Mouse (Mus musculus) kidney, embryonic 16.5 days (tissue): Measurements from ENCODE around the gene C1ra. TPM values are rescaled to one million over a fixed set of nuclear protein-coding genes. Genes with fewer than 3 reads are reported as not detected.
"Not testable (repeated sequence)": the region's sequence is repeated elsewhere in the genome, so short reads cannot be mapped to it uniquely, and the experiment has no call there.

Experiments
- ATAC-seq: fragments of 200-750 bp; cut with Nextera tagmentation; 2 replicates; pipeline ENCODE4 v1.8.0; 2017; ENCODE audit warnings: moderate TSS enrichment; ENCODE audit not compliant: low FRiP score, low TSS enrichment
- H3K27ac ChIP-seq: fragments of 300-500 bp; sonication (generic); 2 replicates; pipeline ENCODE4 v1.5.1; 2014; ENCODE audit warnings: low read length
- H3K27me3 ChIP-seq: fragments of 300-500 bp; sonication (generic); 2 replicates; pipeline ENCODE4 v1.6.1; 2014; ENCODE audit warnings: low read length, control low read depth, mixed read lengths; ENCODE audit not compliant: insufficient read depth
- H3K36me3 ChIP-seq: fragments of 300-500 bp; sonication (generic); 2 replicates; pipeline ENCODE4 v1.6.1; 2014; ENCODE audit warnings: low read length, control low read depth, mixed read lengths; ENCODE audit not compliant: insufficient read depth
- H3K4me1 ChIP-seq: fragments of 300-500 bp; sonication (generic); 2 replicates; pipeline ENCODE4 v1.6.1; 2014; ENCODE audit warnings: low read length, control low read depth, mixed read lengths; ENCODE audit not compliant: insufficient read depth
- H3K4me2 ChIP-seq: fragments of 300-500 bp; sonication (generic); replicated peaks from 2 replicates; pipeline ENCODE4 v1.6.1; 2014; ENCODE audit warnings: low read depth, low read length
- H3K4me3 ChIP-seq: fragments of 300-500 bp; sonication (generic); 2 replicates; pipeline ENCODE4 v1.5.1; 2014; ENCODE audit warnings: mild to moderate bottlenecking, low read length
- H3K9ac ChIP-seq: fragments of 300-500 bp; sonication (generic); replicated peaks from 2 replicates; pipeline ENCODE4 v1.6.1; 2014; ENCODE audit warnings: low read length
- H3K9me3 ChIP-seq: fragments of 300-500 bp; sonication (generic); 2 replicates; pipeline ENCODE4 v1.6.1; 2016; ENCODE audit warnings: low read length, control low read depth
- WGBS: fragments of 180-500 bp; shearing (Covaris S2); extraction: QIAGEN DNeasy Blood & Tissue Kit; methylation state at CpG from one replicate; pipeline ENCODE4 v1.1.7; 2014; 5-methylcytosine and 5-hydroxymethylcytosine counted together
- polyA plus RNA-seq: library from polyadenylated mRNA; unstranded; fragments of >200 nt; fragmentation: Nextera tagmentation; extraction: Ambion mirVana; gene quantifications from 2 replicates; pipeline ENCODE4 v1.2.1, GENCODE M21; 2015

C1ra gene
- polyA plus RNA-seq, 1 experiment from 2014 or later, result 13.9 TPM

DNA sequence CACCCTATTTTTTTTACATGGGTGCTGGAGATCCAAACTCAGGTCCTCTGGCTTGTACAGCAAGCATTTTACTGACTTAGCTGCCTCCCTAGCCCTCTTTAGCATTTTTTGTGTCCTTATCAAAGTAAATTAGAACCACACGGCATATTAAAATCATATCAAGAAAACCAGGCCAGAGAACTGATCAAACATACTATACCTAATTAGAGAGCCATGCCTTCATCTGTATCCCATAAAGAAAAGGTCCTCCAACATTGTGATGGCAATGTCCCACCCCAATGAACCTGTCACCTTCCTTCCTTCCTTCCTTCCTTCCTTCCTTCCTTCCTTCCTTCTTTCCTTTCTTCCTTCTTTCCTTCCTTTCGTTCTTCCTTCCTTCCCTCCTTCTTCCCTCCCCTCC, 43.8 kb downstream of the C1ra start:
- not testable (repeated sequence) for H3K36me3 ChIP-seq
- 89% methylated on average over 2 of the region's 2 CpGs for WGBS

DNA sequence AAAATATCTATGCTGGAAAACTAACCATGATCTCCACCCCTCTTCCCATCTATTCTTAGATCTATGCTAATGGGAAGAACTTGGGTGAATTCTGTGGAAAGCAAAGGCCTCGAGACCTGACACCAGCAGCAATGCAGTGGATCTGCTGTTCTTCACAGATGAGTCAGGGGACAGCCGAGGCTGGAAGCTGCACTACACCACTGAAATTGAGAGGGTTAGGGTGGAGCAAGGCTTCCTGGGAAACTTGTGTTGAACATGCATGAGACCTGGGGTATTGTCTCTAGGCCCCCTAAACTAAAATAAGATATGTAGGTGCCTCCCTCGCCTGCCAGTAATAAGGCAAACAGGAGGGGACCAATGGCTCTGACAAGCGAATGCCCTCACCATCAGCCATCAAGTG, 49.0 kb downstream of the C1ra start:
- whole genome bisulfite sequencing, result 89% methylated on average over 4 of the region's 4 CpGs
- not testable (repeated sequence) for H3K36me3 ChIP-seq, H3K27me3 ChIP-seq

More for the DNA sequence above, 43.8 kb downstream of the C1ra start:
- not testable (repeated sequence) for H3K9ac ChIP-seq, H3K27ac ChIP-seq, H3K9me3 ChIP-seq, H3K4me3 ChIP-seq, H3K4me2 ChIP-seq, ATAC-seq, H3K4me1 ChIP-seq, H3K27me3 ChIP-seq

DNA sequence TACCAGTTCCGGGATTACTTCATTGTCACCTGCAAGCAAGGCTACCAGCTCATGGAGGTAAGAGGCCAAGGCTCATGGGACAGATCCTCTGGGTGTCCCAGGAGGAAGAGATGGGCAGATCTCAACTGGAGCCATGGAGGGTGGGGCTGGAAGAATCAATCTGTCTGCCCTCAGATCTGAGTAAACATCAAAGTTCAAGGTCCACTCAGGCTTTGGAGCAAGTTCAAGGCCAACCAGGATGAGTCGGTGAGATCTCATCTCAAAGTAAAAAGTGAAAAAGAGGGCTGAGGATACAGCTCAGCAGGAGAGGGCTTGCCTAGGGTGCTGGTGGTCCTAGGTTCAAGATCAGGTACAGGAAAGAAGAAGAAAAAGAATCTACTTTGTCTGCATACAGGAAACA, 49.4 kb downstream of the C1ra start:
- not testable (repeated sequence) for H3K27me3 ChIP-seq, H3K36me3 ChIP-seq, H3K4me3 ChIP-seq, H3K9ac ChIP-seq, H3K9me3 ChIP-seq, H3K4me2 ChIP-seq, ATAC-seq, H3K27ac ChIP-seq, H3K4me1 ChIP-seq
- 86% methylated on average over 2 of the region's 2 CpGs for WGBS

More for the DNA sequence above, 49.0 kb downstream of the C1ra start:
- H3K4me1 ChIP-seq, ATAC-seq, H3K4me2 ChIP-seq, H3K27ac ChIP-seq, H3K9me3 ChIP-seq, H3K9ac ChIP-seq, H3K4me3 ChIP-seq: not testable (repeated sequence)

DNA sequence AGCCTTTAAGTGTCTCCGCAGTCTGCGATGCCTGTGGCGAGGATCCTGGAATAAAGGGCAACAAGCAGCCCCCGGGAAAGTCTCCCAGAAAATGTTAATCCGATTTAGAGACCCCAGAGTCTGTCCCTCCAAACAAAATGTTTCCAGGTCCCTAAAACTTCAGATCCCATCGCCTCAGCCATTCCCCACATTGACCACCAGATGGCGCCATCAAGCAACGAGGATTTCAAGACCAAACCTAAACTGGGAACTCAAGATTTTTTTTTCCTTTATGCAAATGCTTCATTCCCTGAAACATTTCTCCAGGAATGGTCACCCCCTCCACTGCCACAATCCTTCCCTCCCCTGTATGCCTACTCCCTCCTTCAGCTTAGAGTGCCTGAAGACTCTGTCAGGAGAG, 57.8 kb downstream of the C1ra start, which contains the start of gene C1rb:
TSS of gene C1rb (plus strand) at position 269 of the 400 bp plus-strand sequence.
- H3K36me3 ChIP-seq, result no peaks in the 10 kb centered on the region
- no peak within 1 kb of the TSS for H3K27ac ChIP-seq
- WGBS, result 6% methylated on average over 8 of the region's 8 CpGs
- 0 out of 2 replicates have a peak within 1 kb of the TSS, but pooled peaks have one; percentile 7 for H3K4me2 ChIP-seq
- no peaks in the 10 kb centered on the region for H3K27me3 ChIP-seq
- H3K9ac ChIP-seq, result no peak within 1 kb of the TSS
- no peak for ATAC-seq
- no peak within 1 kb of the TSS for H3K4me3 ChIP-seq
- no peaks in the 10 kb centered on the region for H3K4me1 ChIP-seq
- no peaks in the 10 kb centered on the region for H3K9me3 ChIP-seq

Other genes with a start within 250 kb of the C1ra start
- 0.61 and 0.68 TPM in 2 replicates for gene Cd163, start 207.7 kb upstream of the C1ra start, polyA plus RNA-seq
- 50.1 and 56.1 TPM in 2 replicates for gene Pex5, start 97.3 kb upstream of the C1ra start, polyA plus RNA-seq
- 5.8 and 6.6 TPM in 2 replicates for gene Clstn3, start 47.6 kb upstream of the C1ra start, polyA plus RNA-seq
- 1.8 and 2.2 TPM in 2 replicates for gene C1rl, start 19.3 kb upstream of the C1ra start, polyA plus RNA-seq
- gene C1s1, start 30.0 kb downstream of the C1ra start, polyA plus RNA-seq, result 28.6 and 29.0 TPM in 2 replicates
- gene C1rb, start 57.9 kb downstream of the C1ra start, polyA plus RNA-seq, result not detected in 2 replicates
- 0.09 and 0.12 TPM in 2 replicates for gene C1s2, start 123.7 kb downstream of the C1ra start, polyA plus RNA-seq
- 88.6 and 97.2 TPM in 2 replicates for gene Lpcat3, start 150.6 kb downstream of the C1ra start, polyA plus RNA-seq
- gene Emg1, start 199.8 kb downstream of the C1ra start, polyA plus RNA-seq, result 202 and 219 TPM in 2 replicates
- 403 and 405 TPM in 2 replicates for gene Phb2, start 199.9 kb downstream of the C1ra start, polyA plus RNA-seq
- 13.8 and 16.4 TPM in 2 replicates for gene Ptpn6, start 226.3 kb downstream of the C1ra start, polyA plus RNA-seq
- 527 and 541 TPM in 2 replicates for gene Grcc10, start 229.0 kb downstream of the C1ra start, polyA plus RNA-seq
- gene Gm45234, start 243.6 kb downstream of the C1ra start, polyA plus RNA-seq, result 0.14 TPM in 1 of 2 replicates, not detected in the other
- 16.4 and 20.2 TPM in 2 replicates for gene Atn1, start 244.1 kb downstream of the C1ra start, polyA plus RNA-seq